Mouse (Mus musculus): ENCODE results near the gene Ccdc182.

Ccdc182 gene

GRCm38 (mm10) chr11:88293631-88294393 lies at the start of gene Ccdc182:
TSS of gene Ccdc182 (plus strand) at chr11:88294058.
- DNase-seq: no peak

GRCm38 (mm10) chr11:88245581-88246170 lies 48.2 kb upstream of the Ccdc182 start:
- DNase-seq: peak; percentile 52

GRCm38 (mm10) chr11:88248636-88249035 lies 45.2 kb upstream of the Ccdc182 start:
- DNase-seq: no peak

GRCm38 (mm10) chr11:88250568-88250967 lies 43.3 kb upstream of the Ccdc182 start:
- DNase-seq: no peak

- DNase-seq: no peak
Measured at GRCm38 (mm10) chr11:88251295-88251694, 42.6 kb upstream of the Ccdc182 start.

GRCm38 (mm10) chr11:88251972-88252766 lies 41.7 kb upstream of the Ccdc182 start:
- DNase-seq: peak; percentile 91

- DNase-seq: no peak
Measured at GRCm38 (mm10) chr11:88252767-88253513, 40.9 kb upstream of the Ccdc182 start.

GRCm38 (mm10) chr11:88253514-88254167 lies 40.2 kb upstream of the Ccdc182 start:
- no peak for DNase-seq

- DNase-seq: no peak
Measured at GRCm38 (mm10) chr11:88257700-88258099, 36.2 kb upstream of the Ccdc182 start.

GRCm38 (mm10) chr11:88258212-88258611 lies 35.6 kb upstream of the Ccdc182 start:
- DNase-seq: no peak

GRCm38 (mm10) chr11:88260463-88260862 lies 33.4 kb upstream of the Ccdc182 start:
- DNase-seq: no peak

GRCm38 (mm10) chr11:88264889-88265288 lies 29.0 kb upstream of the Ccdc182 start:
- DNase-seq: no peak

- no peak for DNase-seq
Measured at GRCm38 (mm10) chr11:88266311-88266710, 27.5 kb upstream of the Ccdc182 start.

- no peak for DNase-seq
Measured at GRCm38 (mm10) chr11:88271870-88272269, 22.0 kb upstream of the Ccdc182 start.

- DNase-seq: no peak
Measured at GRCm38 (mm10) chr11:88274111-88274879, 19.6 kb upstream of the Ccdc182 start.

- DNase-seq: no peak
Measured at GRCm38 (mm10) chr11:88274901-88275498, 18.9 kb upstream of the Ccdc182 start.

GRCm38 (mm10) chr11:88275949-88276348 lies 17.9 kb upstream of the Ccdc182 start:
- DNase-seq: no peak

- DNase-seq: peak; percentile 39
Measured at GRCm38 (mm10) chr11:88276534-88277308, 17.1 kb upstream of the Ccdc182 start.

GRCm38 (mm10) chr11:88279006-88279405 lies 14.9 kb upstream of the Ccdc182 start:
- DNase-seq: no peak

- no peak for DNase-seq
Measured at GRCm38 (mm10) chr11:88280426-88280836, 13.4 kb upstream of the Ccdc182 start.
